In the genomic region with DNA sequence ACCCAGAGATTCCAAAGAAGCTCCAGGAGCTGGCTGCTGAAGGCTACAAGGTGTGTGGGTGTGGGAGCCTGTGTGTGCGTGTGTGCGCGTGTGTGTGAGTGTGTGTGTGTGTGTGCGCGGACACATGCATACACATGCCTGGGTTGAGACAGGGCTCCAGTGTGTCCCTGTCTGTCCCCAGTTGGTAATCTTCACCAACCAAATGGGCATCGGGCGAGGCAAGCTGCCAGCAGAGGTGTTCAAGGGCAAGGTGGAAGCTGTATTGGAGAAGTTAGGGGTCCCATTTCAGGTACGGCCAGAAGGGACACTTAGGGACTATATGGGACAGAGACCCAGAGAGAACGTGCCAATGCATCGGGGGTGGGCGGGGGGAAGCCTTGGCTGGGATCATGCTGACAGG, we compare ENCODE assay signal across 6 mouse cellular contexts.
"Had no signal": no experiment of that assay in that cellular context is flagged by ENCODE, and none has a peak within 500 bp of the region (broad histone marks: within the 10 kb centered on the region; RNA-seq: fewer than 3 reads in every experiment).

No protein-coding gene starts in this region.

- H3K9me3 ChIP-seq: limb, embryonic 12.5 days; lung, embryonic 15.5 days; megakaryocyte, embryonic 14.5 days; midbrain, embryonic 12.5 days had no signal

- H3K4me2 ChIP-seq: limb, embryonic 12.5 days; lung, embryonic 15.5 days; midbrain, embryonic 12.5 days had no signal

- H3K4me3 ChIP-seq: layer of hippocampus, adult 2 months; limb, embryonic 12.5 days had no signal

- H3K9ac ChIP-seq: limb, embryonic 12.5 days; lung, embryonic 15.5 days had no signal

- H3K27ac ChIP-seq: lung, embryonic 15.5 days; macrophage had no signal

- H3K27me3 ChIP-seq: limb, embryonic 12.5 days; lung, embryonic 15.5 days; megakaryocyte, embryonic 14.5 days; midbrain, embryonic 12.5 days had no signal
